Mouse (Mus musculus): ENCODE measurements at regions not wholly inside any gene's neighbourhood (a gene's known extent, or its start where the extent isn't known, plus 50 kb on each side); places are given as distances from the start of the nearest gene placed in this dataset.

- DNase-seq (ENCODE audit: low read depth, low spot score): no peak
Measured at GRCm38 (mm10) chr11:44219971-44220370, 179.9 kb upstream of the Il12b start.

- no peak for DNase-seq (ENCODE audit: low read depth, low spot score)
Measured at GRCm38 (mm10) chr11:44229996-44230395, 169.9 kb upstream of the Il12b start.

- no peak for DNase-seq (ENCODE audit: low read depth, low spot score)
Measured at GRCm38 (mm10) chr11:44235456-44235855, 164.4 kb upstream of the Il12b start.

GRCm38 (mm10) chr11:44238051-44238450, 161.8 kb upstream of the Il12b start:
- DNase-seq (ENCODE audit: low read depth, low spot score): no peak

- DNase-seq (ENCODE audit: low read depth, low spot score): no peak
Measured at GRCm38 (mm10) chr11:44238598-44238997, 161.3 kb upstream of the Il12b start.

GRCm38 (mm10) chr11:44243184-44243583, 156.7 kb upstream of the Il12b start:
- no peak for DNase-seq (ENCODE audit: low read depth, low spot score)

- no peak for DNase-seq (ENCODE audit: low read depth, low spot score)
Measured at GRCm38 (mm10) chr11:44251821-44252220, 148.0 kb upstream of the Il12b start.

- DNase-seq (ENCODE audit: low read depth, low spot score): no peak
Measured at GRCm38 (mm10) chr11:44260376-44261111, 139.3 kb upstream of the Il12b start.

- no peak for DNase-seq (ENCODE audit: low read depth, low spot score)
Measured at GRCm38 (mm10) chr11:44261657-44262056, 138.2 kb upstream of the Il12b start.

- no peak for DNase-seq (ENCODE audit: low read depth, low spot score)
Measured at GRCm38 (mm10) chr11:44262571-44262970, 137.3 kb upstream of the Il12b start.

- DNase-seq (ENCODE audit: low read depth, low spot score): no peak
Measured at GRCm38 (mm10) chr11:44272268-44272667, 127.6 kb upstream of the Il12b start.

GRCm38 (mm10) chr11:44278521-44279208, 121.2 kb upstream of the Il12b start:
- no peak for DNase-seq (ENCODE audit: low read depth, low spot score)

GRCm38 (mm10) chr11:44285961-44286360, 113.9 kb upstream of the Il12b start:
- DNase-seq (ENCODE audit: low read depth, low spot score): no peak

GRCm38 (mm10) chr11:44288825-44289224, 111.0 kb upstream of the Il12b start:
- no peak for DNase-seq (ENCODE audit: low read depth, low spot score)

GRCm38 (mm10) chr11:44303786-44304185, 96.1 kb upstream of the Il12b start:
- DNase-seq (ENCODE audit: low read depth, low spot score): no peak

GRCm38 (mm10) chr11:44316061-44316460, 83.8 kb upstream of the Il12b start:
- no peak for DNase-seq (ENCODE audit: low read depth, low spot score)

GRCm38 (mm10) chr11:44319136-44319535, 80.7 kb upstream of the Il12b start:
- DNase-seq (ENCODE audit: low read depth, low spot score): no peak

- no peak for DNase-seq (ENCODE audit: low read depth, low spot score)
Measured at GRCm38 (mm10) chr11:44323314-44323713, 76.5 kb upstream of the Il12b start.

GRCm38 (mm10) chr11:44325066-44325465, 74.8 kb upstream of the Il12b start:
- no peak for DNase-seq (ENCODE audit: low read depth, low spot score)

- DNase-seq (ENCODE audit: low read depth, low spot score): no peak
Measured at GRCm38 (mm10) chr11:44325525-44325924, 74.3 kb upstream of the Il12b start.

GRCm38 (mm10) chr11:44329503-44329902, 70.4 kb upstream of the Il12b start:
- no peak for DNase-seq (ENCODE audit: low read depth, low spot score)

GRCm38 (mm10) chr11:44330438-44330837, 69.4 kb upstream of the Il12b start:
- no peak for DNase-seq (ENCODE audit: low read depth, low spot score)
